Mouse (Mus musculus): ENCODE data around the gene Acvr2b.

DNA sequence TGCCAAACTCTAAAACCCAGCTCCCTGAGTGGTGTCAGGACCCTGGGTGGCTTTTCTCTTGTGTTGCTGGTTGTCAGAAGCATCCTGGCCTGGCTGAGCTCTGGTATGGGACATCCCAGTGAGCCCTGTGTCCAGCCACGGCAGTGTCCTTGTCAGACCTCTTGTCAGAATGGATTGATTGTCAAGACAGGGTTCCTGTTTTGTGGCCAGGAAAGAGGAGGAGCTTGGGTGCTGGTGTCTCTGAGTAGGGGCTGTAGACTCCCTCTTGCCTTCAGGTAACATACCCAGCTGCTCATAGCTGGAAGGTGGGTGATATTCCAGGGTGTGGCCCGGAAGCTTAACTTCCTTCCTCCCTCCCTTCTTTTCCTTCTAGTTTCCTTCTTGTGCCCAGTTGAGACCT is 33.9 kb downstream of the Acvr2b start:
- TF ChIP-seq POLR2A (IDR thresholded peaks at IDR 0.05; ENCODE audit: low read depth, low read length) (no peak), CTCF (conservative IDR thresholded peaks at IDR 0.05; ENCODE audit: insufficient read depth, insufficient read length, low read depth, low read length) (no peak)
